Mouse (Mus musculus) CD4-positive, CD25-positive, alpha-beta regulatory T cell, adult 2 months (primary cell): Measurements from ENCODE around the gene Cep41.

Source experiments
- DNase-seq: peaks from one replicate; pipeline ENCODE4 v3.0.0-alpha.2; 2012; ENCODE audit warnings: low read depth, low spot score

Cep41 gene

GRCm38 (mm10) chr6:30674714-30675280 is 18.8 kb downstream of the Cep41 start:
- no peak for DNase-seq

GRCm38 (mm10) chr6:30673764-30674561 is 19.6 kb downstream of the Cep41 start:
- no peak for DNase-seq

GRCm38 (mm10) chr6:30671696-30672095 is 21.9 kb downstream of the Cep41 start:
- DNase-seq: peak; percentile 33

- DNase-seq: no peak
These were observed 26.0 kb downstream of the Cep41 start for GRCm38 (mm10) chr6:30667585-30667984.

GRCm38 (mm10) chr6:30666043-30666442 is 27.5 kb downstream of the Cep41 start:
- no peak for DNase-seq

- no peak for DNase-seq
These were observed 28.3 kb downstream of the Cep41 start for GRCm38 (mm10) chr6:30665296-30665695.

- no peak for DNase-seq
These were observed 28.8 kb downstream of the Cep41 start for GRCm38 (mm10) chr6:30664776-30665175.

- DNase-seq: no peak
These were observed 34.9 kb downstream of the Cep41 start for GRCm38 (mm10) chr6:30658619-30659018.

GRCm38 (mm10) chr6:30657279-30657678 is 36.3 kb downstream of the Cep41 start:
- peak; percentile 49 for DNase-seq

GRCm38 (mm10) chr6:30654932-30655331 is 38.6 kb downstream of the Cep41 start:
- no peak for DNase-seq

- DNase-seq: no peak
These were observed 39.1 kb downstream of the Cep41 start for GRCm38 (mm10) chr6:30654402-30654859.

- no peak for DNase-seq
These were observed 40.0 kb downstream of the Cep41 start for GRCm38 (mm10) chr6:30653518-30653917.

- DNase-seq: no peak
These were observed 40.9 kb downstream of the Cep41 start for GRCm38 (mm10) chr6:30652425-30653188.

GRCm38 (mm10) chr6:30649651-30650296 is 43.8 kb downstream of the Cep41 start:
- no peak for DNase-seq

- DNase-seq: no peak
These were observed 48.2 kb downstream of the Cep41 start for GRCm38 (mm10) chr6:30645379-30645778.

- no peak for DNase-seq
These were observed 49.1 kb downstream of the Cep41 start for GRCm38 (mm10) chr6:30644462-30644861.

- no peak for DNase-seq
These were observed 49.7 kb downstream of the Cep41 start for GRCm38 (mm10) chr6:30643694-30644460.

GRCm38 (mm10) chr6:30638674-30639268 is 54.8 kb downstream of the Cep41 start, which contains the start of gene Cpa1:
TSS of gene Cpa1 (plus strand) at chr6:30639218.
- no peak for DNase-seq

- DNase-seq: no peak
These were observed 57.2 kb downstream of the Cep41 start for GRCm38 (mm10) chr6:30636186-30636842.

GRCm38 (mm10) chr6:30635361-30635862 is 58.1 kb downstream of the Cep41 start:
- no peak for DNase-seq
